Mouse (Mus musculus) limb, embryonic 11.5 days (tissue): ENCODE results near the gene Slc30a2. TPM values are rescaled to one million over a fixed set of nuclear protein-coding genes. Genes with fewer than 3 reads are reported as not detected.

Source experiments
- ATAC-seq: fragments of 200-750 bp; cut with Nextera tagmentation; 2 replicates; pipeline ENCODE4 v1.8.0; 2017; ENCODE audit warnings: low read depth; ENCODE audit not compliant: insufficient number of reproducible peaks, low FRiP score, low TSS enrichment
- DNase-seq: peaks from one replicate; pipeline ENCODE4 v3.0.0-alpha.2; 2015; ENCODE audit warnings: low spot score
- H3K27ac ChIP-seq: fragments of 300-500 bp; sonication (generic); replicated peaks from 2 replicates; pipeline ENCODE4 v1.5.1; 2014; ENCODE audit warnings: low read depth, mild to moderate bottlenecking, low read length
- H3K27me3 ChIP-seq: fragments of 300-500 bp; sonication (generic); 2 replicates; pipeline ENCODE4 v1.6.1; 2014; ENCODE audit warnings: mild to moderate bottlenecking, low read length, mixed read lengths; ENCODE audit not compliant: control insufficient read depth, insufficient read depth
- H3K36me3 ChIP-seq: fragments of 300-500 bp; sonication (generic); 2 replicates; pipeline ENCODE4 v1.6.1; 2014; ENCODE audit warnings: mild to moderate bottlenecking, low read length, moderate library complexity, mixed read lengths; ENCODE audit not compliant: control insufficient read depth, insufficient read depth
- H3K4me1 ChIP-seq: fragments of 300-500 bp; sonication (generic); 2 replicates; pipeline ENCODE4 v1.6.1; 2014; ENCODE audit warnings: low read length, mixed read lengths; ENCODE audit not compliant: control insufficient read depth, insufficient read depth
- H3K4me2 ChIP-seq: fragments of 300-500 bp; sonication (generic); 2 replicates; pipeline ENCODE4 v1.6.1; 2014; ENCODE audit warnings: low read depth, mild to moderate bottlenecking, moderate library complexity; ENCODE audit not compliant: severe bottlenecking
- H3K4me3 ChIP-seq: fragments of 300-500 bp; sonication (generic); 2 replicates; pipeline ENCODE4 v1.5.1; 2014; ENCODE audit warnings: low read depth, low read length
- H3K9ac ChIP-seq: fragments of 300-500 bp; sonication (generic); 2 replicates; pipeline ENCODE4 v1.6.1; 2014; ENCODE audit warnings: mild to moderate bottlenecking, low read length
- H3K9me3 ChIP-seq: fragments of 300-500 bp; sonication (generic); 2 replicates; pipeline ENCODE4 v1.6.1; 2016; ENCODE audit warnings: low read length; ENCODE audit not compliant: control insufficient read depth
- WGBS: fragments of 180-500 bp; shearing (Covaris S2); extraction: QIAGEN DNeasy Blood & Tissue Kit; methylation state at CpG from one replicate; pipeline ENCODE4 v1.1.7; 2014; 5-methylcytosine and 5-hydroxymethylcytosine counted together
- polyA plus RNA-seq: library from polyadenylated mRNA; unstranded; fragments of >200 nt; fragmentation: Nextera tagmentation; extraction: Ambion mirVana; gene quantifications from 2 replicates; pipeline ENCODE4 v1.2.1, GENCODE M21; 2014

Slc30a2 gene
- polyA plus RNA-seq, 1 experiment from 2014 or later = not detected

- no peak for DNase-seq
- Histone ChIP-seq H3K9ac (no peak overlapping the region), H3K27ac (no peak overlapping the region), H3K9me3 (no peaks in the 10 kb centered on the region), H3K4me1 (peaks cover 7% of the 10 kb centered on the region), H3K4me2 (no peak overlapping the region), H3K36me3 (no peaks in the 10 kb centered on the region), H3K27me3 (peaks cover 20% of the 10 kb centered on the region), H3K4me3 (no peak overlapping the region)
- ATAC-seq = no peak
- 80% methylated on average over 11 of the region's 11 CpGs for WGBS
Observed at GRCm38 (mm10) chr4:134348078-134348477, 5.1 kb downstream of the Slc30a2 start.

- Histone ChIP-seq H3K4me3 (no peak overlapping the region), H3K4me2 (no peak overlapping the region), H3K9ac (no peak overlapping the region), H3K36me3 (no peaks in the 10 kb centered on the region), H3K4me1 (peaks cover 6% of the 10 kb centered on the region; the same call in 1 of the 2 replicates), H3K27me3 (peaks cover 16% of the 10 kb centered on the region), H3K9me3 (no peaks in the 10 kb centered on the region), H3K27ac (no peak overlapping the region)
- ATAC-seq (no peak), DNase-seq (no peak)
- 76% methylated on average over 5 of the region's 5 CpGs for WGBS
Observed at GRCm38 (mm10) chr4:134348545-134348944, 5.6 kb downstream of the Slc30a2 start.

DNA sequence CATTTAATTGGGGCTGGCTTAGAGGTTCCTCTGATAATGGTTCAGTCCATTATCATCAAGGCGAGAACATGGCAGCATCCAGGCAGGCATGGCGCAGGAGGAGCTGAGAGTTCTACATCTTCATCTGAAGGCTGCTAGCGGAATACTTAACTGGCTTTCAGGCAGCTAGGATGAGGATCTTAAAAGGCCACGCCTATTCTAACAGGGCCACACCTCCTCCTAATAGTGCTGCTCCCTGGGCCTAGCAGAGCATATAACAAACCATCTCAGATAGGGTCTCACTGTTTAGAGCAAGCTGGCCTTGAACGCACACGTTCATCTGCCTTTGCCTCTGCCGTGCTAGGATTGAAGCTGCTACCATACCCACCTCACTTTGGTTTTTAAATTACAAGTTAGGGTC, 6.8 kb downstream of the Slc30a2 start:
- no peak for DNase-seq
- H3K9me3 ChIP-seq = no peaks in the 10 kb centered on the region
- H3K4me3 ChIP-seq = no peak overlapping the region
- ATAC-seq = no peak
- no peak overlapping the region for H3K9ac ChIP-seq
- H3K36me3 ChIP-seq = no peaks in the 10 kb centered on the region
- WGBS = 88% methylated on average over 7 of the region's 7 CpGs
- H3K4me1 ChIP-seq = peaks cover 6% of the 10 kb centered on the region; the same call in 1 of the 2 replicates
- H3K27me3 ChIP-seq = peaks cover 6% of the 10 kb centered on the region
- no peak overlapping the region for H3K4me2 ChIP-seq
- no peak overlapping the region for H3K27ac ChIP-seq

DNA sequence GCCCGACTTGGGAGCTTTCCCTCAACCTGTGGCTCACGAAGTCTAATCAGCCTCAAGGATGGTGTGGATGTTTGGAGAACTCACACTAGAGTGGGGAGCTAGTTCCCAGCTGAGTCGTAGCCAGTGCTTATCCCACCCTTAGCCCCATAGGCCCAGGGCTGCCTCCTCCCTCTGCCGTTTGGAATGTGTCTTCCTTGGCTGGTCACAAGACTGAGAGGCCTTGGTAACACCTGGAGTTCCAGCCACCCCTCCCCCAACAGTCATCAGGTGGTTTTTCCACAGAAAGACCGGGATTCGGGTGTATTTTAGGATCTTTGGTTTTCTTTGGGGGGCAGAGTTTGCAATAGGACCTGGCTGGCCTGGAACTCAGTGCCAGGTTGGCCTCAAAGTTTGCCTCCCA, 7.7 kb downstream of the Slc30a2 start:
- Histone ChIP-seq H3K27ac (no peak overlapping the region), H3K36me3 (no peaks in the 10 kb centered on the region), H3K4me2 (no peak overlapping the region), H3K9ac (no peak overlapping the region), H3K4me1 (peaks cover 7% of the 10 kb centered on the region; the same call in 1 of the 2 replicates), H3K4me3 (no peak overlapping the region), H3K9me3 (no peaks in the 10 kb centered on the region), H3K27me3 (peaks cover 3% of the 10 kb centered on the region)
- no peak for DNase-seq
- ATAC-seq = no peak
- WGBS = 90% methylated on average over 6 of the region's 6 CpGs

GRCm38 (mm10) chr4:134351329-134352260, 8.6 kb downstream of the Slc30a2 start:
- H3K36me3 ChIP-seq = no peaks in the 10 kb centered on the region
- DNase-seq (no peak), ATAC-seq (no peak)
- H3K4me3 ChIP-seq = no peak overlapping the region
- WGBS = 52% methylated on average over 18 of the region's 18 CpGs
- H3K9ac ChIP-seq = no peak overlapping the region
- no peak overlapping the region for H3K27ac ChIP-seq
- H3K27me3 ChIP-seq = no peaks in the 10 kb centered on the region
- no peak overlapping the region for H3K4me2 ChIP-seq
- H3K4me1 ChIP-seq = peaks cover 14% of the 10 kb centered on the region
- no peaks in the 10 kb centered on the region for H3K9me3 ChIP-seq

GRCm38 (mm10) chr4:134352261-134352707, 9.3 kb downstream of the Slc30a2 start:
- 74% methylated on average over 12 of the region's 12 CpGs for WGBS

GRCm38 (mm10) chr4:134352929-134353328, 9.9 kb downstream of the Slc30a2 start:
- no peak for ATAC-seq
- H3K36me3 ChIP-seq = no peaks in the 10 kb centered on the region
- H3K4me1 ChIP-seq = peaks cover 18% of the 10 kb centered on the region
- no peaks in the 10 kb centered on the region for H3K27me3 ChIP-seq
- H3K9me3 ChIP-seq = no peaks in the 10 kb centered on the region
- no peak overlapping the region for H3K4me2 ChIP-seq
- no peak overlapping the region for H3K9ac ChIP-seq
- 74% methylated on average over 7 of the region's 7 CpGs for WGBS
- no peak overlapping the region for H3K4me3 ChIP-seq
- H3K27ac ChIP-seq = no peak overlapping the region
- no peak for DNase-seq

More at GRCm38 (mm10) chr4:134352261-134352707, 9.3 kb downstream of the Slc30a2 start:
- H3K27ac ChIP-seq = no peak overlapping the region
- no peak overlapping the region for H3K4me3 ChIP-seq
- H3K4me2 ChIP-seq = no peak overlapping the region
- no peaks in the 10 kb centered on the region for H3K27me3 ChIP-seq
- no peaks in the 10 kb centered on the region for H3K9me3 ChIP-seq
- ATAC-seq (no peak), DNase-seq (no peak)
- H3K36me3 ChIP-seq = no peaks in the 10 kb centered on the region
- no peak overlapping the region for H3K9ac ChIP-seq
- peaks cover 18% of the 10 kb centered on the region for H3K4me1 ChIP-seq

DNA sequence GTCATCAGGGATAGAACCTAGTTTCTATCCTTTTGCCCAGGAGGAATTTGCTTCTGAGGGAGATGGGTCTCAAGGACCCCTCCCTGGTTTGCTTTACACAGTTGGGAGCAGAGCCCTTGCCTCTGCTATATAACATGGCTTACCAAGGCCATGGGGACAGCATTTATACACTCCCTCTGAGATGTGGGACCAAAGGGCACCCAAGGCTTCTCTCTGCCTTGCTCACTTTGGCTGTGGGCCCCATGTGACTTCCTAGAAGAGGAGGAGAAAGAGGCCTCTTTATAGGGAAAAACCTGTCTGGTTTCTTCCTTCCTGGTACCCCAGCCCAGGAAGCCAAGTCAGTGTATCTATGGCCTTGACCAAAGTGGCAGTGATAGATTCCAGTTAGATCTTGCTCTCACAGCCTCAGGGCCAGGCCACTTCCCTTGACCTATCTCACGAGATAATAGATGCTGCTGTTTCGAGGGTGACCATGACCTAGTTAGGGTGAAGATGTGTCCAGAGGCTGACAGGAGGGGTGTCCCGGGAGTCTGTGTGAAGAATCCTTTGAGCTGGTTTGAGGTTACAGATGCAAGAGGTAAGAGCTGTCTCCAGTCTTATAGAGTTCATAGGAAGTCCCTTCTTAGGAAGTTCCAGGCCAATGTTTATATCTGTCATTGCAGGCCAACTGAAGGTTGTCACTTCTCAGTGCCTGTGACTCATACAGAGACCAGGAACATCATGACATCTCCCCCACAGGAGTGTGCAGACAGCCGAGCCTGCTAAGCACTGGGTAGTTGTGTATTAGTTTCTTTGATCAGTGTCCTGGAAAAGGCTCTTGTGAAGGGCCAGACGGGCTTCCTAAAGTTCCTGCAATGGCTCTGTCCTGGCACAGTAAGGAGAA, 10.8 kb downstream of the Slc30a2 start:
- Histone ChIP-seq H3K4me1 (peaks cover 18% of the 10 kb centered on the region), H3K36me3 (no peaks in the 10 kb centered on the region), H3K27me3 (no peaks in the 10 kb centered on the region), H3K4me2 (no peak overlapping the region), H3K9ac (no peak overlapping the region), H3K4me3 (no peak overlapping the region), H3K9me3 (no peaks in the 10 kb centered on the region), H3K27ac (no peak overlapping the region)
- DNase-seq (no peak), ATAC-seq (no peak)
- WGBS = 70% methylated on average over 5 of the region's 5 CpGs
